Mouse (Mus musculus): ENCODE results near the gene Arfgef2.
A peak's percentile ranks its signal among the peaks of the same experiment; 100 is the strongest.

The Arfgef2 gene

GRCm38 (mm10) chr2:166857118-166857517, 51.7 kb downstream of the Arfgef2 start:
- DNase-seq (ENCODE audit: low read depth, low spot score): peak; percentile 36

- DNase-seq (ENCODE audit: low read depth, low spot score): no peak
Observed at GRCm38 (mm10) chr2:166859214-166859613, 53.8 kb downstream of the Arfgef2 start.

GRCm38 (mm10) chr2:166862505-166862904, 57.1 kb downstream of the Arfgef2 start:
- DNase-seq (ENCODE audit: low read depth, low spot score): peak; percentile 66

- peak; percentile 61 for DNase-seq (ENCODE audit: low read depth, low spot score)
Observed at GRCm38 (mm10) chr2:166865476-166865875, 60.1 kb downstream of the Arfgef2 start.

DNA sequence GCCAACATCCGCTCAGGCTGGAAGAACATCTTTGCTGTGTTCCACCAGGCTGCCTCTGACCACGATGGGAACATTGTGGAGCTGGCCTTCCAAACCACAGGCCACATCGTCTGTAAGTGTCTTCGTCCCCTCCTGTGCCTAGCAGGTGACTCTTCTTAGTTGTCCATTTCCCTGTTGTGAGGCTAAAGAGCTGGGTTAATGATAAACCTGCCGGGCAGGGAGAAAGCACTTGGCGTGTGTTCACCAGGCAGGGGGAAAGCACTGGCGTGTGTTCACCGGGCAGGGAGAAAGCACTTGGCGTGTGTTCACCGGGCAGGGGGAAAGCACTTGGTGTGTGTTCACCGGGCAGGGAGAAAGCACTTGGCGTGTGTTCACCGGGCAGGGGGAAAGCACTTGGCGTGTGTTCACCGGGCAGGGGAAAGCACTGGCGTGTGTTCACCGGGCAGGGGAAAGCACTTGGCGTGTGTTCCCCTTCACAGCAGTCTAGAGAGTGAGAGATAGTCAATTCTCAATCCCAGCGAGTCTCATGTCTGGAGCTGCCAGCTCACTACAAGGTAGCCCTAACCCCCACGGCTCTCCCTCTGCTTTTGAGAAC, 65.0 kb downstream of the Arfgef2 start:
- no peak for DNase-seq (ENCODE audit: low read depth, low spot score)

DNA sequence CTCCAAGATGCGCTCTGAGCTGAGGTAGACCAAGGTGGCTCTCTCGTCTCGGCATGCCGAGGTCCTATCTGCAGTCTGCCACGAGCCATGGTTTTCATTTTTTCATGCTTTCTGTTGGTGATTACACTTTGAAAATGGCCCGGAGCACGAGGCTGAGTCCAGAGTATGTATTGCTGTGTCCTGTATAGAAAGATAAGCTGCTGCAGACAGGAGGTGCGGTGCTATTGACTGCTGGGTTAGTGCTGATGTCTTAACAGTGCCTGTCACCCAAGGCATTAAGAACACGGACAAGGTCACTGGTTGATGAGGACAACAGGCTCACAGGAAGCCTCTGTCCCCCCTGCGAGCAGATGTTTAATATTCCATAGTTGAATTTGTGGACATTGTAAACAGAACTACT, 65.5 kb downstream of the Arfgef2 start:
- no peak for DNase-seq (ENCODE audit: low read depth, low spot score)

- no peak for DNase-seq (ENCODE audit: low read depth, low spot score)
Observed at GRCm38 (mm10) chr2:166874675-166875280, 69.4 kb downstream of the Arfgef2 start.

- peak; percentile 68 for DNase-seq (ENCODE audit: low read depth, low spot score)
Observed at GRCm38 (mm10) chr2:166875561-166875960, 70.2 kb downstream of the Arfgef2 start.

DNA sequence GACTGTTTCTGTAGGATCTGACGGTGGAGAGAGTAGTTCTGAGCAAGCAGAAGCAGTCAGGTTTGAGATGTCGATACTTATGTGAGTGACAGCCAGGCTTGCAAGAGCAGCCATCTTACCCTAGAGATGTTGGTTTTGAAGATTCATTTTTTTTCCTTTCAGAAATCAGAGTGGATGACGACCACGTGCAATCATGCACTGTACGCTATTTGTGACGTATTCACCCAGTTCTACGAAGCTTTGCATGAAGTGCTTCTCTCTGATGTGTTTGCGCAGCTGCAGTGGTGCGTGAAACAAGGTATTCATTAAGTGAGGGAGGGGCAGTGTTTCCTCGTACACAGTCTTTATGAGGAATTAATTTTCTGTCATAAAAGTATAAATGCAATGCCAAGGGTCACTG, 70.9 kb downstream of the Arfgef2 start:
- DNase-seq (ENCODE audit: low read depth, low spot score): no peak

DNA sequence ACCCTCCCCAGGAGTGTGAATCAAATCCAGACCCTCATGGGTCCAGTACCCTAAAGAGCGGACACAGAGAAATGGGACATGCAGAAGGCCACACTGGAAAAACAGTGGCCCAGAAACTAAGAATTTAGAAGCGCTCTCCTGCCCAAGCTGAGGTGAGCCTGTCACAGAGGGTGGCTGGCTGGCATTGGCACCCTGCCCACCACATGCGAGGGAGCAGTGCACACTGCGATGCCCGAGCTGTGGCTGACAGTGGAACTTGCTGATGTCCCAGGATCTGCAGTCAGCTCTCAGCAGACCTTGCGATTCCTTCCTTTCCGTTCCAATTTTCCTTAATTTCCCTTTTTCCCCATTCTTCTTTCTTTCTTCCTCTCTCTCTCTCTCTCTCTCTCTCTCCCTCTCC, 79.7 kb downstream of the Arfgef2 start:
- DNase-seq (ENCODE audit: low read depth, low spot score): peak; percentile 76

DNA sequence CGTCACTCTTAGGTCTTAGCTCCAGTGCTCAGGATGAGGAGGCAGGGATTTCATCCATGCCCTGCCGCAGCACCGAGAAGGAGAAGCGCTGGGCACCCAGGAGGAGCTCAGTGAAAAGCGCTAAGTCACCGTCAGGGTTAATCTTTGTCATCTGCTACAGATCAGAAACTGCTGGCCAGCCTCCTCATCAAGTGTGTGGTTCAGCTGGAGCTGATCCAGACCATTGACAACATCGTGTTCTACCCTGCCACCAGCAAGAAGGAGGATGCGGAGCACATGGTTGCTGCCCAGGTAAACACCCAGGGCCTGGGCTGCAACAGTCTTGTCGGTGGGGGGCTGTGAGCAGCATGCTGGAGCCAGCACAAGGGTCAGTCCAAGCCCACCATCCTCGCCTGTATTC, 80.2 kb downstream of the Arfgef2 start:
- DNase-seq (ENCODE audit: low read depth, low spot score): no peak

DNA sequence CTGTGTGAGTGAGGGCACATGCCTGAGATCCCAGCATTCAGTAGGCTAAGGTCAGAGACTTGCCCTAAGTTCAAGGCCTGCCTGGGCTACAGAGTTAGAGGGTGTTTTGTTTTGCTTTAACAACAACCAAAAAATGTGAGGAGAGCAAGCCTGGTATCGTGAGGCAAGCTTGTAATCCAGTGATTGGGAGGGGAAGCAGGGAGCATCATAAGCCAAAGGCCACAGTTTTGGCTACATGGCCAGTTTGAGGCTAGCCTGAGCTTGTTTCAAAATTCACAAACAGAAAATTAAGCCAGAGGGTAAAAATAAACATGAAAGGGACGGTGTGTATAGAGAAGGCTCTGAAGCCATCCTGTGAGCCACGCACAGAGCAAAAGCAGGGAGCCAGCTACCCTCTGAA, 80.8 kb downstream of the Arfgef2 start:
- DNase-seq (ENCODE audit: low read depth, low spot score): no peak

GRCm38 (mm10) chr2:166887816-166888215, 82.4 kb downstream of the Arfgef2 start:
- no peak for DNase-seq (ENCODE audit: low read depth, low spot score)

DNA sequence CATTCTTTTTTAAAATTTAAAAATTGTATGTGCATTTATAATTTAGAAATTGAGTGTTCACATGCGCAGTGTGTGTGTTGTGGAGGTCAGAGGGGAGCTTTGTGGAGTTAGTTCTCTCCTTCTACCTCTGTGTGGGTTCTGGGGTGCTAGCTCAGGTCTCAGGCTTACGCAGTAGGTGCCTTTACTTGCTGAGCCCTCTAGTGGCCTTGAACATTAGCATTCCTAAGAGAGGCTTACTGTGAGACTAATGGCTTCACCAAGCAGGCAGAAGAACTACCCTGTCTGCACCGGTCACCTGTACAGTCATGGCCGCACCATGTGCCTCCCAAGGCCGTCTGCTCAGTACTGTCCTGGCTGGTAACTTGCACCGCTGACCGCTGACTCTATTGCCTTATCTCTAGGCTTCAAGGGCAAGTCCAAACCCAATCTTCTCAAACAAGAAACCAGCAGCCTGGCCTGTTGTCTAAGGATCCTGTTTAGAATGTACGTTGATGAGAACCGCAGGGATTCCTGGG, 86.0 kb downstream of the Arfgef2 start:
- DNase-seq (ENCODE audit: low read depth, low spot score): no peak

DNA sequence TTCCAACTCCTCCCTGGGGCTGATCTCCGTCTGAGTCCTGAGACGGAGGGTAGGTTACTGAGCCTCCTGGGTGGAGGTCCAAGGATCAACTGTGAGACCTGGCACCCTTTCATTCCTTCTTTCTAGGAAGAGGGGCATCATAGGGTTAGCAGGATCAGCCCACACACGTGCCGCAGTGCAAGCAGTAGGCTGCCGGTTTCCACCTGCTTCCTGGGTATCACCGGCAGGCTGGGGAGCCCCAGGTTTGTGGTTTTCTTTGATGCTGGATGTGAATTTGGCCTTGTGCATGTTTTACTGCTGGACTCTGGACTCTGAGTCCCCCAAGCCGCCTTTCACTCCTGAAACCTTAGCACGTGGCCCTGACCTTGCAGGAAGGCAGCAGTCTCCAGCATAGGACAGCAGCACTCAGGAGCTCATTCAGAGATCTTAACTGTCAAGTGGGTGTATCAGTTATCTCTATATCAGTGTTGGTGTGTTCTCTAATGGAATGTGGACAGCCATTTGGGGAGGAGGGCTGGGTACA, 86.8 kb downstream of the Arfgef2 start:
- no peak for DNase-seq (ENCODE audit: low read depth, low spot score)

GRCm38 (mm10) chr2:166893036-166893435, 87.6 kb downstream of the Arfgef2 start:
- no peak for DNase-seq (ENCODE audit: low read depth, low spot score)

GRCm38 (mm10) chr2:166896368-166896767, 91.0 kb downstream of the Arfgef2 start:
- DNase-seq (ENCODE audit: low read depth, low spot score): peak; percentile 57

DNA sequence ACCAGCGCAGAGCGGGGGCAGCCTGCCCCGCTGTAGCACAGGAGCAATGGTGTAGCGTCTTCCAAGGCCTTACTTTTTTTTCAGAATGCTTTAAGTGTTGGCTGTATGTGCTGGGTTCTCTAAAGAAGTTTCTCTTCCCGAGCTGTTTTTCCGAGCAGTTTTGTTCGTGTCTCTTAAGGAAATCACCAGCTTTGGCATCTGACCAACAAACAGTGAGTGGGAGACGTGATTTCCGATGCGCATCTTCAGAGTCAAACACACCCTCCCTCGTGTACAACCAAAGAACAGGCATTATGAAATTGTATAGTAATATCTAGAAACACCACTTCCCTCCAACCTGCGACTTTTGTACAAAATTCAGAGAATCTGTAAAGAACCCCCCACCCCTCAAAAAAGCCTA, 91.6 kb downstream of the Arfgef2 start:
- DNase-seq (ENCODE audit: low read depth, low spot score): peak; percentile 74

DNA sequence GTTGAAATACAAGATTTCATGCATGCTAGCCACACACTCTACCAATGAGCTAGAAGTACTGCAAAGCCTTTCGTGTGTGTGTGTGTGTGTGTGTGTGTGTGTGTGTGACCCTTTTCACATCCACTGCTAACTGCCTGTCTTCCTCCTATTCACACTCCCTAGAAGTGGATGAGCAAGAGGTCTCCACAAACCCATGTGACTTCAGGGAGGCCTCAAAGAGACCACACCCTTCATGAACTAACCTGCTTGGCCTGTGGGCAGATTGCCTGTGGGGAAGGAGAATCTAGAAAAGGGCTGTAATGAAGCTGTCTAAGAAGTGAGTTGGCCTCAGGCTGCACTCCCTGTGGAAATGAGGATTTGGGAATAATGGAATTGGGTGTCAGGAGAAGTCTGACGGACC, 93.8 kb downstream of the Arfgef2 start:
- DNase-seq (ENCODE audit: low read depth, low spot score): no peak

DNA sequence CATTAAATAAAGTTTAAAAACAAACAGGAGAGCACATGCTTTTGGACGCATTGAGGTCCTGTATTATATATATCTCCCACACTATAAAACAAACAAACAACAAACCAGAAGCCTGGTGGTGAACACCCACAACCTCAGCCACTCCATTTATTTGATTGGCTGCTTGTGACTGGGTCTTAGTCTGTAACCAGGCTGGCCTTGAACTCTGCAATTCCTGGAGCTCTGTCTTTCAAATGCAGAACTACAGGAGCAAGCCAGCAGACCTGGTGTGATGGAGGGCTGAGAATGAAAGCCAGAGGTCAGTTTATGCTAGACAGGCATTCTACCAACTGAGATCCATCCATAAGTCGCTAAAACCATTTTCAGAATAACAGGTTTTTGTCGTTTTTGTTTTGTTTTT, 94.4 kb downstream of the Arfgef2 start:
- DNase-seq (ENCODE audit: low read depth, low spot score): no peak

DNA sequence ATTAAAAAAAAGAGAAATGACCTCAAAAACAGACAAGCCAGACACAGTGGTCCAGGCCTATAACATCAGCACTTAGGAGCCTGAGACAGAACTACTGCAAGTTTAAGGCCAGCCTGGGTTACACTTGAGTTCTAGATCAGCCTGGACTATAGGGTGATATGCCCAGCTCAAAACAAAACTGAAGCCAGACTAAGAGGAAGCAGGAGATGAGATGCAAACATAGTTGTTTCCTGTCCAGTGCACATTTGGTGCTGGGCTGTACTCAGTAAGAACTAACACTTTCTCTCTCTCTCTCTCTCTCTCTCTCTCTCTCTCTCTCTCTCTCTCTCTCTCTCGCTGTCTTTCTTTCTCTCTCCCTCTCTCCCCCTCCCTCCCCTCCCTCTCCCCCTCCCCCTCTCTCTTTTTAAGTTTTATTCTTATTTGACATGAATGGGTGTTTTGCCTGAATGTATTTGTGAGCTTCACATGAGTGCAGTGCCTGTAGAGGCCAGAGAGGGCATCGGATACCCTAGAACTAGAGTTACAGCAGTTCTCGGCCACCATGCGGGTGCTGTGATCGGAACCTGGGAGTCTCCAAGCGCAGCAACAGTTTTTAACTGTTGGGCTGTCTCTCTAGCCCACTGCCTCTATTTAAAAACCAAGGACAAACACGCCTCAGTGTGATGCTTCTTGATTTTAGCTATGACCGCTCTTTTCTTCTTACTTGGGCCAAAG, 95.6 kb downstream of the Arfgef2 start:
- no peak for DNase-seq (ENCODE audit: low read depth, low spot score)

DNA sequence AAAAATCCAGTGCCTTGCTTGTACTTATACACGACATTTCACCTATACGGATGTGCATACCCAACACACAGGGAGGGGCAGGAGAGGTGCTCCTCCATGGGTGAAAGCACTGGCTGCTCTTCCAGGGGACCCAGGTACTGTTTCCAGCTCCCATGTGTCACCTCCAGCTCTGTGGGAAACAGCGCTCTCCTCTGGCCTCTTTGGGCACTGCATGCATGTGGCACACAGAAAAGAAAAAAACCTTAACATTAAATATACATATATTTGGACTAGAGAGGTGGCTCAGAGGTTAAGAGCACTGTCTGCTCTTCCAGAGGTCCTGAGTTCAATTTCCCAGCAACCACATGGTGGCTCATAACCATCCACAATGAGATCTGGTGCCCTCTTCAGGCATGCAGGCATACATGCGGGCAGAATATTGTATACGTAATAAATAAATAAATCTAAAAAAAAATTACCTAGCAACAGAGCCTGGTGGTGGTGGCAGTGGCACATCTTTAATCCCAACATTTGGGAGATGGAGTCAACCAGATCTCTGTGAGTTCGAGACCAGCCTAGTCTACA, 98.4 kb downstream of the Arfgef2 start:
- DNase-seq (ENCODE audit: low read depth, low spot score): no peak
